Mouse (Mus musculus): Measurements from ENCODE around the gene Mup5. TPM values are rescaled to one million over a fixed set of nuclear protein-coding genes. Genes with fewer than 3 reads are reported as not detected.
"Not testable (repeated sequence)": the region's sequence is repeated elsewhere in the genome, so short reads cannot be mapped to it uniquely, and the experiment has no call there.

Gene Mup5
- polyA plus RNA-seq, 1 experiment from 2014 or later: not detected

DNA sequence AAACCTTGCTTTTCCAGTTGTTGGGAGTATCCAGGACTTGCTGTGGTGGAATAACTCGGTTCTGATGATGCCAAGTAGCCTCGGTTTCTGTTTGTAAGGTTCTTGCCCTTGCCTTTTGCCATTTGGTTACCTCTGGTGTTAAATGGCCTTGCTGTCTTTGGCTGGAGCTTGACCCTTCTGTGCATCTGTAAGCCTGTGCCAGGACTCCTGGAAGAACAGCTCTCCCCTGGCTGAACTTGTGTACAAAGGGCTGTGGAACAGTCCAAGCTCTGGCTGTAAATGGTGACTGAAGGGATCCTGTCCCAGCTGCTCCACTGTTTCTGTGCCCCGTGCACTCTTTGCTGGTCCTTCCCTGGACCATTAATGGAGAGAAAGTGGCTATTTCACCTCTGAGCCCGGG lies 5.8 kb downstream of the Mup5 start:
- TF ChIP-seq EP300 (IDR thresholded peaks at IDR 0.05; ENCODE audit: low read depth) (no peak), CTCF (IDR thresholded peaks at IDR 0.05; ENCODE audit: low read depth) (no peak)
- ATAC-seq (no peak), DNase-seq (no peak)
- no peak overlapping the region for H3K4me3 ChIP-seq (ENCODE audit: low read depth, low read length)
- WGBS (ENCODE audit: insufficient replicate concordance): 56% methylated on average over 4 of the region's 4 CpGs
- peaks cover 2% of the 10 kb centered on the region; the same call in 1 of the 2 replicates for H3K9me3 ChIP-seq (ENCODE audit: low read length)
- H3K27ac ChIP-seq (ENCODE audit: low read depth): no peak overlapping the region
- no peaks in the 10 kb centered on the region for H3K27me3 ChIP-seq (ENCODE audit: insufficient read depth, low read length)
- H3K9ac ChIP-seq (replicated peaks): no peak overlapping the region
- H3K4me1 ChIP-seq (ENCODE audit: insufficient read depth): no peaks in the 10 kb centered on the region
- no peak overlapping the region for H3K4me2 ChIP-seq (ENCODE audit: low read depth, low read length)
- no peaks in the 10 kb centered on the region for H3K36me3 ChIP-seq (replicated peaks; ENCODE audit: insufficient read depth, low read length)

GRCm38 (mm10) chr4:61823185-61823584 lies 11.8 kb downstream of the Mup5 start:
- Histone ChIP-seq H3K27me3 (ENCODE audit: insufficient read depth, low read length) (no peaks in the 10 kb centered on the region), H3K27ac (ENCODE audit: low read depth) (no peak overlapping the region), H3K4me3 (ENCODE audit: low read depth, low read length) (no peak overlapping the region), H3K9ac (replicated peaks) (no peak overlapping the region), H3K9me3 (ENCODE audit: low read length) (peaks cover 5% of the 10 kb centered on the region), H3K36me3 (replicated peaks; ENCODE audit: insufficient read depth, low read length) (no peaks in the 10 kb centered on the region), H3K4me1 (ENCODE audit: insufficient read depth) (no peaks in the 10 kb centered on the region), H3K4me2 (ENCODE audit: low read depth, low read length) (no peak overlapping the region)
- DNase-seq: no peak
- WGBS (ENCODE audit: insufficient replicate concordance): 88% methylated on average over 15 of the region's 15 CpGs
- TF ChIP-seq CTCF (IDR thresholded peaks at IDR 0.05; ENCODE audit: low read depth) (no peak), EP300 (IDR thresholded peaks at IDR 0.05; ENCODE audit: low read depth) (no peak)
- no peak for ATAC-seq

GRCm38 (mm10) chr4:61822541-61822940 lies 12.5 kb downstream of the Mup5 start:
- not testable (repeated sequence) for ATAC-seq; H3K9ac ChIP-seq (replicated peaks); H3K4me2 ChIP-seq (ENCODE audit: low read depth, low read length); H3K36me3 ChIP-seq (replicated peaks; ENCODE audit: insufficient read depth, low read length); DNase-seq; H3K4me3 ChIP-seq (ENCODE audit: low read depth, low read length); H3K9me3 ChIP-seq (ENCODE audit: low read length); H3K27ac ChIP-seq (ENCODE audit: low read depth); H3K27me3 ChIP-seq (ENCODE audit: insufficient read depth, low read length); H3K4me1 ChIP-seq (ENCODE audit: insufficient read depth)
- WGBS (ENCODE audit: insufficient replicate concordance): 85% methylated on average over 9 of the region's 9 CpGs

- no peak for TF ChIP-seq CTCF (IDR thresholded peaks at IDR 0.05; ENCODE audit: low read depth)
- TF ChIP-seq EP300 (IDR thresholded peaks at IDR 0.05; ENCODE audit: low read depth): no peak
- Histone ChIP-seq H3K9ac (replicated peaks) (no peak overlapping the region), H3K4me2 (ENCODE audit: low read depth, low read length) (no peak overlapping the region), H3K27me3 (ENCODE audit: insufficient read depth, low read length) (no peaks in the 10 kb centered on the region), H3K9me3 (ENCODE audit: low read length) (no peaks in the 10 kb centered on the region; the same call in 1 of the 2 replicates), H3K4me3 (ENCODE audit: low read depth, low read length) (no peak overlapping the region), H3K4me1 (ENCODE audit: insufficient read depth) (no peaks in the 10 kb centered on the region), H3K36me3 (replicated peaks; ENCODE audit: insufficient read depth, low read length) (no peaks in the 10 kb centered on the region), H3K27ac (ENCODE audit: low read depth) (no peak overlapping the region)
- no peak for DNase-seq
- no peak for ATAC-seq
- WGBS (ENCODE audit: insufficient replicate concordance): 40% methylated on average over 2 of the region's 2 CpGs
Observed at GRCm38 (mm10) chr4:61815602-61816001, 19.4 kb downstream of the Mup5 start.

DNA sequence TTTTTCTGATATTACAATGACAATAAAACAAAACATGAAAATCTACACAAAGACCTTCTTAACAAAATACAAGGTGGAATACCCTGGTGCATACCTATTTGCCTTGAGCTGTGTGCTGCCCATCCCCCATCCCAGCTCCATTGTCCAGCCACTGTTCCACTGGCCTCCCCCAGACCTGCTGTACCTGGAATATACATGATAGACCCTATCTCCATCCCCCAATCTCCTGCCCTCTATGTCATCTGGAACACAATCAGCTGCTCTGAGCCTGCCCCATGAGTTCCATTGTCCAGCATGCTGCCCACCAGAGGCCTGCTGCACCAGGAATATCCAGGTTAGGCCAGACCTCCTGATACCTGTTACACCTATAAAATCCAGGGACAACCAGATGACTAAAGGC lies 21.6 kb downstream of the Mup5 start:
- TF ChIP-seq EP300 (IDR thresholded peaks at IDR 0.05; ENCODE audit: low read depth) (no peak), CTCF (IDR thresholded peaks at IDR 0.05; ENCODE audit: low read depth) (no peak)
- ATAC-seq: no peak
- H3K27me3 ChIP-seq (ENCODE audit: insufficient read depth, low read length): no peaks in the 10 kb centered on the region
- H3K36me3 ChIP-seq (replicated peaks; ENCODE audit: insufficient read depth, low read length): no peaks in the 10 kb centered on the region
- H3K9me3 ChIP-seq (ENCODE audit: low read length): no peaks in the 10 kb centered on the region; the same call in 1 of the 2 replicates
- H3K9ac ChIP-seq (replicated peaks): no peak overlapping the region
- DNase-seq: no peak
- no peak overlapping the region for H3K4me3 ChIP-seq (ENCODE audit: low read depth, low read length)
- H3K4me2 ChIP-seq (ENCODE audit: low read depth, low read length): no peak overlapping the region
- no peak overlapping the region for H3K27ac ChIP-seq (ENCODE audit: low read depth)
- no peaks in the 10 kb centered on the region for H3K4me1 ChIP-seq (ENCODE audit: insufficient read depth)

DNA sequence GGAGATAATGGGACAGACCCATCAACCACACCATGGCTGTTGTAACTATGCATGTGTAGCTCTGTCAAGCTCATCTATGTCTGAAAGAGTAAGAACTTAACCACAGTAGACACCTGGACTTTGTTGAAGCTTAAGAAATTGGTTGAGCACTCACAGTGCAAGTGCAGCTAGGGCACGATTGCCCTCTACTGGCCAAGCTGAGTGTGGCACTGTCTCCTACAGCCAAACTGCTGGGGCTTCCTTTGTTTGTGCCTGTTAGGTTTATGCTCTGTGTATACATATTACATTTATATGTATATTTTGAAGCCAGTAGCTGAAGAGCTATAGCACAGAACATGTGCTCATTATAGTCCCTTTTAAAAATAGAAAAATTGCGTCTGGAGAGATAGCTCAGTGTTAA lies 23.8 kb downstream of the Mup5 start:
- H3K4me1 ChIP-seq (ENCODE audit: insufficient read depth); H3K27ac ChIP-seq (ENCODE audit: low read depth); H3K27me3 ChIP-seq (ENCODE audit: insufficient read depth, low read length); H3K4me3 ChIP-seq (ENCODE audit: low read depth, low read length); H3K9me3 ChIP-seq (ENCODE audit: low read length); ATAC-seq; H3K36me3 ChIP-seq (replicated peaks; ENCODE audit: insufficient read depth, low read length); H3K4me2 ChIP-seq (ENCODE audit: low read depth, low read length); H3K9ac ChIP-seq (replicated peaks): not testable (repeated sequence)
- peak; percentile 86 for TF ChIP-seq CTCF (IDR thresholded peaks at IDR 0.05; ENCODE audit: low read depth)
- peak; percentile 45 for DNase-seq
- 20% methylated on average over 2 of the region's 2 CpGs for WGBS (ENCODE audit: insufficient replicate concordance)

DNA sequence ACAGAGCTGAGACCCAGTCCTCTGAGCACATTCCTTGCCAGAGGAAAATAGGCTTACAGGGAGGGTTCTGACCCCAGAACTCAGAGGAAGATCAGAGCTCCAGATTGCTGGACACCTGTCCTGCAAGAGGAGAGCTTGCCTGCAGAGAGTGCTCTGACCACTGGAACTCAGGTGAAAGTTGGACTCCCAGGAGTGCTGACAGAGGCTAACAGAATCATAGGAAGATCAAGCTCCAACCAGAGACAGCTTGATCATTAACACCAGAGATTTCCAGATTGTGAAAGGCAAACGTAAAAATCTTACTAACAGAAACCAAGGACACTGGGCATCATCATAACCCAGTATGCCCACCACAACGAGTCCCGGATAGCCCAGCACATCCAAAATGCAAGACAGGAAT lies 26.1 kb downstream of the Mup5 start:
- H3K36me3 ChIP-seq (replicated peaks; ENCODE audit: insufficient read depth, low read length); DNase-seq; ATAC-seq; H3K9ac ChIP-seq (replicated peaks); H3K4me1 ChIP-seq (ENCODE audit: insufficient read depth); H3K4me2 ChIP-seq (ENCODE audit: low read depth, low read length); H3K27ac ChIP-seq (ENCODE audit: low read depth); H3K4me3 ChIP-seq (ENCODE audit: low read depth, low read length); H3K27me3 ChIP-seq (ENCODE audit: insufficient read depth, low read length); H3K9me3 ChIP-seq (ENCODE audit: low read length): not testable (repeated sequence)
- 70% methylated on average over 3 of the region's 3 CpGs for WGBS (ENCODE audit: insufficient replicate concordance)

- not testable (repeated sequence) for H3K4me1 ChIP-seq (ENCODE audit: insufficient read depth); ATAC-seq; H3K9ac ChIP-seq (replicated peaks); H3K4me3 ChIP-seq (ENCODE audit: low read depth, low read length); H3K4me2 ChIP-seq (ENCODE audit: low read depth, low read length); H3K27me3 ChIP-seq (ENCODE audit: insufficient read depth, low read length); H3K27ac ChIP-seq (ENCODE audit: low read depth); DNase-seq; H3K36me3 ChIP-seq (replicated peaks; ENCODE audit: insufficient read depth, low read length); H3K9me3 ChIP-seq (ENCODE audit: low read length)
- 82% methylated on average over 1 of the region's 1 CpGs for WGBS (ENCODE audit: insufficient replicate concordance)
Observed at GRCm38 (mm10) chr4:61789699-61790098, 45.3 kb downstream of the Mup5 start.

DNA sequence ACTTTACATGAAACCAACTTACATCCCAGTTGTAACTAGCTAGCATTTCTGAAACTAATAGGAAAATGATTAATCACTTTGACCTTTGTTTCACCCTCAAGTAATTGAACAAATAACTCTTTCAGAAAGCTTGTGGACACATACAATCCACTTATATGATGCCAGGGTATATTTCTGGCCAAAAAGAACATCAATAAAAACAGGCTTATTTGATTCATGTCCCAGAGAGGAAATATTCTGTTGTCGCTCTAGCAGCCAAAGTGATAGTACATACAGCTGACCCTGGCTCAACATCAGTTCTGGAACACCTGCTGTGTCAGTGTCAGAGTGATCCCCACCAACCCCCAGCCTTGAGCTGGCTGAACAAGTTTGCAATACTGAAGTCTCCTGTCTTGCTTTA lies 50.8 kb downstream of the Mup5 start:
- H3K4me2 ChIP-seq (ENCODE audit: low read depth, low read length); H3K27me3 ChIP-seq (ENCODE audit: insufficient read depth, low read length); DNase-seq; H3K9ac ChIP-seq (replicated peaks); H3K4me1 ChIP-seq (ENCODE audit: insufficient read depth); H3K4me3 ChIP-seq (ENCODE audit: low read depth, low read length); H3K9me3 ChIP-seq (ENCODE audit: low read length); H3K36me3 ChIP-seq (replicated peaks; ENCODE audit: insufficient read depth, low read length); H3K27ac ChIP-seq (ENCODE audit: low read depth); ATAC-seq: not testable (repeated sequence)
- WGBS (ENCODE audit: insufficient replicate concordance): 68% methylated on average over 1 of the region's 1 CpGs

DNA sequence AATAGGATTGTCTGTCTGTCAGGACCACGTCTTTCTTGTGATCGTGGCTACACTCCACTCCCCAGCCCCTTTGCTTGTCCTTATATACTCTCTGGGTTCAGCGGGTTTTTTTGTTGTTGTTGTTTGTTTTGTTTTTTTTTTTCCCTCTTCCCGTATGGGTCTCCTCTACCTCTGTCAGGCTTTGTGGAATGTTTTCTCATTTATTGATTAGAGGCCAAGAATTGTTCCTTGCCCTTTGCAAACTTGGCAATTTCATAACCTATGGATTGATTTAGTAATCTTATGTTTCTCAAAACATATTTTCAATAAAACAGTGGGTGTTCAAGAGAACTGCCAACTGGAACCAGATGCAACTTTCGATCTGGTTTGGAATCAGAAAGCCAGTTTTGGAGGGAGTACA lies 52.9 kb downstream of the Mup5 start, which contains the start of gene Mup19:
Gene Mup19 (minus strand): TSS at position 101 of the 400 bp plus-strand sequence.
- not testable (repeated sequence) for H3K4me1 ChIP-seq (ENCODE audit: insufficient read depth); ATAC-seq; H3K36me3 ChIP-seq (replicated peaks; ENCODE audit: insufficient read depth, low read length); H3K4me2 ChIP-seq (ENCODE audit: low read depth, low read length); H3K9ac ChIP-seq (replicated peaks); H3K27ac ChIP-seq (ENCODE audit: low read depth); H3K4me3 ChIP-seq (ENCODE audit: low read depth, low read length); DNase-seq; H3K27me3 ChIP-seq (ENCODE audit: insufficient read depth, low read length); H3K9me3 ChIP-seq (ENCODE audit: low read length)
- WGBS (ENCODE audit: insufficient replicate concordance): 71% methylated on average over 1 of the region's 5 CpGs

Data from liver, postnatal 0 days (tissue).